Mouse (Mus musculus) kidney, postnatal 0 days (tissue): ENCODE data around the gene Rock2. TPM values are rescaled to one million over a fixed set of nuclear protein-coding genes. Genes with fewer than 3 reads are reported as not detected.

Experiments
- ATAC-seq: fragments of 200-750 bp; cut with Nextera tagmentation; replicated peaks from 2 replicates; pipeline ENCODE4 v1.8.0; 2017; ENCODE audit warnings: low read depth, moderate number of reproducible peaks, moderate TSS enrichment, moderate library complexity; ENCODE audit not compliant: low FRiP score
- DNase-seq: peaks from one replicate; pipeline ENCODE4 v3.0.0-alpha.2; 2016; ENCODE audit warnings: low spot score
- H3K27ac ChIP-seq: fragments of 300-500 bp; sonication (generic); 2 replicates; pipeline ENCODE4 v1.5.1; 2014; ENCODE audit warnings: mild to moderate bottlenecking
- H3K27me3 ChIP-seq: fragments of 300-500 bp; sonication (generic); 2 replicates; pipeline ENCODE4 v1.6.1; 2014; ENCODE audit warnings: low read length, mixed read lengths; ENCODE audit not compliant: insufficient read depth
- H3K36me3 ChIP-seq: fragments of 300-500 bp; sonication (generic); 2 replicates; pipeline ENCODE4 v1.6.1; 2014; ENCODE audit warnings: low read length, mixed read lengths; ENCODE audit not compliant: insufficient read depth
- H3K4me1 ChIP-seq: fragments of 300-500 bp; sonication (generic); replicated peaks from 2 replicates; pipeline ENCODE4 v1.6.1; 2014; ENCODE audit warnings: antibody characterized with exemption, low read length, mixed read lengths; ENCODE audit not compliant: insufficient read depth
- H3K4me2 ChIP-seq: fragments of 300-500 bp; sonication (generic); 2 replicates; pipeline ENCODE4 v1.6.1; 2014; ENCODE audit warnings: mild to moderate bottlenecking, low read length, moderate library complexity, mixed read lengths
- H3K4me3 ChIP-seq: fragments of 300-500 bp; sonication (generic); replicated peaks from 2 replicates; pipeline ENCODE4 v1.5.1; 2014; ENCODE audit warnings: low read depth, low read length
- H3K9ac ChIP-seq: fragments of 300-500 bp; sonication (generic); 2 replicates; pipeline ENCODE4 v1.6.1; 2014; ENCODE audit warnings: low read depth, low read length
- H3K9me3 ChIP-seq: fragments of 300-500 bp; sonication (generic); replicated peaks from 2 replicates; pipeline ENCODE4 v1.6.1; 2016; ENCODE audit warnings: low read length, inconsistent platforms, mixed read lengths
- CTCF ChIP-seq: IDR thresholded peaks from 2 replicates; pipeline ENCODE4 v1.5.1; 2016; ENCODE audit warnings: antibody characterized with exemption, low read depth, mild to moderate bottlenecking, moderate library complexity
- WGBS: fragments of 180-500 bp; shearing (Covaris S2); extraction: QIAGEN DNeasy Blood & Tissue Kit; methylation state at CpG from one replicate; pipeline ENCODE4 v1.1.7; 2014; 5-methylcytosine and 5-hydroxymethylcytosine counted together
- polyA plus RNA-seq: library from polyadenylated mRNA; unstranded; fragments of >200 nt; fragmentation: Nextera tagmentation; extraction: Ambion mirVana; gene quantifications from 2 replicates; pipeline ENCODE4 v1.2.1, GENCODE M21; 2015

Rock2 gene
- polyA plus RNA-seq, 1 experiment from 2014 or later: 15.9 TPM

GRCm38 (mm10) chr12:16880077-16880476 is 14.6 kb upstream of the Rock2 start:
- Histone ChIP-seq H3K36me3 (no peaks in the 10 kb centered on the region), H3K9ac (no peak overlapping the region), H3K4me1 (peaks cover 12% of the 10 kb centered on the region; the same call in 1 of the 2 replicates), H3K4me3 (no peak overlapping the region), H3K4me2 (no peak overlapping the region), H3K27ac (no peak overlapping the region), H3K27me3 (no peaks in the 10 kb centered on the region), H3K9me3 (no peaks in the 10 kb centered on the region)
- ATAC-seq (no peak), DNase-seq (no peak)
- no peak for TF ChIP-seq CTCF
- WGBS: 88% methylated on average over 4 of the region's 4 CpGs

- no peak for ATAC-seq
- H3K27me3 ChIP-seq: no peaks in the 10 kb centered on the region
- H3K36me3 ChIP-seq: no peaks in the 10 kb centered on the region
- H3K4me1 ChIP-seq: 0 out of 2 replicates have a peak, but pooled peaks cover 9% of the 10 kb centered on the region
- no peak for DNase-seq
- TF ChIP-seq CTCF: no peak
- no peak overlapping the region for H3K4me3 ChIP-seq
- H3K9me3 ChIP-seq: no peaks in the 10 kb centered on the region
- 73% methylated on average over 3 of the region's 3 CpGs for WGBS
- H3K9ac ChIP-seq: no peak overlapping the region
- no peak overlapping the region for H3K27ac ChIP-seq
- H3K4me2 ChIP-seq: no peak overlapping the region
Observed at GRCm38 (mm10) chr12:16882442-16882841, 12.3 kb upstream of the Rock2 start.

- no peaks in the 10 kb centered on the region for H3K27me3 ChIP-seq
- H3K4me3 ChIP-seq: no peak overlapping the region
- no peaks in the 10 kb centered on the region for H3K36me3 ChIP-seq
- WGBS: 59% methylated on average over 7 of the region's 7 CpGs
- 0 out of 2 replicates have a peak, but pooled peaks cover 9% of the 10 kb centered on the region for H3K4me1 ChIP-seq
- TF ChIP-seq CTCF: no peak
- no peak overlapping the region for H3K27ac ChIP-seq
- no peaks in the 10 kb centered on the region for H3K9me3 ChIP-seq
- H3K4me2 ChIP-seq: no peak overlapping the region
- no peak overlapping the region for H3K9ac ChIP-seq
- DNase-seq: no peak
- no peak for ATAC-seq
Observed at GRCm38 (mm10) chr12:16883111-16883510, 11.6 kb upstream of the Rock2 start.

- Histone ChIP-seq H3K27ac (no peak overlapping the region), H3K4me3 (no peak overlapping the region), H3K4me2 (no peak overlapping the region), H3K9me3 (no peaks in the 10 kb centered on the region), H3K4me1 (0 out of 2 replicates have a peak, but pooled peaks cover 9% of the 10 kb centered on the region), H3K9ac (no peak overlapping the region), H3K27me3 (no peaks in the 10 kb centered on the region), H3K36me3 (no peaks in the 10 kb centered on the region)
- no peak for TF ChIP-seq CTCF
- WGBS: 92% methylated on average over 4 of the region's 4 CpGs
- DNase-seq: no peak
- ATAC-seq: no peak
Observed at GRCm38 (mm10) chr12:16884534-16884933, 10.2 kb upstream of the Rock2 start.

- H3K27me3 ChIP-seq: no peaks in the 10 kb centered on the region
- H3K4me2 ChIP-seq: no peak overlapping the region
- H3K36me3 ChIP-seq: no peaks in the 10 kb centered on the region
- no peak overlapping the region for H3K27ac ChIP-seq
- TF ChIP-seq CTCF: no peak
- no peaks in the 10 kb centered on the region for H3K9me3 ChIP-seq
- no peak overlapping the region for H3K4me3 ChIP-seq
- DNase-seq (no peak), ATAC-seq (no peak)
- 0 out of 2 replicates have a peak, but pooled peaks cover 9% of the 10 kb centered on the region for H3K4me1 ChIP-seq
- WGBS: 91% methylated on average over 6 of the region's 6 CpGs
- H3K9ac ChIP-seq: no peak overlapping the region
Observed at GRCm38 (mm10) chr12:16886354-16886753, 8.3 kb upstream of the Rock2 start.

GRCm38 (mm10) chr12:16893039-16893438 is 1.7 kb upstream of the Rock2 start:
- Histone ChIP-seq H3K4me1 (peaks cover 14% of the 10 kb centered on the region; the same call in 1 of the 2 replicates), H3K27ac (peak overlapping the region; percentile 99), H3K4me3 (no peak overlapping the region), H3K4me2 (no peak overlapping the region), H3K9me3 (no peaks in the 10 kb centered on the region), H3K27me3 (no peaks in the 10 kb centered on the region), H3K9ac (no peak overlapping the region), H3K36me3 (no peaks in the 10 kb centered on the region)
- 87% methylated on average over 2 of the region's 2 CpGs for WGBS
- DNase-seq (no peak), ATAC-seq (no peak)
- TF ChIP-seq CTCF: no peak
